Mouse (Mus musculus) heart, embryonic 10.5 days (tissue): ENCODE results near the gene Cux1. TPM values are rescaled to one million over a fixed set of nuclear protein-coding genes. Genes with fewer than 3 reads are reported as not detected.

Experiments used
- DNase-seq: peaks from one replicate; pipeline ENCODE4 v3.0.0-alpha.2; 2017; ENCODE audit warnings: low spot score
- H3K27ac ChIP-seq: fragments of 300-500 bp; sonication (generic); 2 replicates; pipeline ENCODE4 v1.5.1; 2016; ENCODE audit warnings: mild to moderate bottlenecking
- H3K27me3 ChIP-seq: fragments of 300-500 bp; sonication (generic); 2 replicates; pipeline ENCODE4 v1.6.1; 2016; ENCODE audit warnings: mild to moderate bottlenecking; ENCODE audit not compliant: poor library complexity, insufficient read depth, severe bottlenecking
- H3K36me3 ChIP-seq: fragments of 300-500 bp; sonication (generic); 2 replicates; pipeline ENCODE4 v1.6.1; 2016; ENCODE audit warnings: mild to moderate bottlenecking, moderate library complexity
- H3K4me1 ChIP-seq: fragments of 300-500 bp; sonication (generic); 2 replicates; pipeline ENCODE4 v1.6.1; 2016; ENCODE audit warnings: mild to moderate bottlenecking
- H3K4me3 ChIP-seq: fragments of 300-500 bp; sonication (generic); 2 replicates; pipeline ENCODE4 v1.5.1; 2016; ENCODE audit warnings: mild to moderate bottlenecking, moderate library complexity
- H3K9me3 ChIP-seq: fragments of 300-500 bp; sonication (generic); 2 replicates; pipeline ENCODE4 v1.6.1; 2016; ENCODE audit warnings: mild to moderate bottlenecking, moderate library complexity
- WGBS: fragments of 180-500 bp; shearing (Covaris S2); methylation state at CpG from one replicate; pipeline ENCODE4 v1.1.7; 2016; 5-methylcytosine and 5-hydroxymethylcytosine counted together
- polyA plus RNA-seq: library from polyadenylated mRNA; unstranded; fragments of >200 nt; fragmentation: Nextera tagmentation; extraction: Ambion mirVana; gene quantifications from 2 replicates; pipeline ENCODE4 v1.2.1, GENCODE M21; 2016

Cux1 gene
- polyA plus RNA-seq, 1 experiment from 2014 or later, result 65.8 TPM

DNA sequence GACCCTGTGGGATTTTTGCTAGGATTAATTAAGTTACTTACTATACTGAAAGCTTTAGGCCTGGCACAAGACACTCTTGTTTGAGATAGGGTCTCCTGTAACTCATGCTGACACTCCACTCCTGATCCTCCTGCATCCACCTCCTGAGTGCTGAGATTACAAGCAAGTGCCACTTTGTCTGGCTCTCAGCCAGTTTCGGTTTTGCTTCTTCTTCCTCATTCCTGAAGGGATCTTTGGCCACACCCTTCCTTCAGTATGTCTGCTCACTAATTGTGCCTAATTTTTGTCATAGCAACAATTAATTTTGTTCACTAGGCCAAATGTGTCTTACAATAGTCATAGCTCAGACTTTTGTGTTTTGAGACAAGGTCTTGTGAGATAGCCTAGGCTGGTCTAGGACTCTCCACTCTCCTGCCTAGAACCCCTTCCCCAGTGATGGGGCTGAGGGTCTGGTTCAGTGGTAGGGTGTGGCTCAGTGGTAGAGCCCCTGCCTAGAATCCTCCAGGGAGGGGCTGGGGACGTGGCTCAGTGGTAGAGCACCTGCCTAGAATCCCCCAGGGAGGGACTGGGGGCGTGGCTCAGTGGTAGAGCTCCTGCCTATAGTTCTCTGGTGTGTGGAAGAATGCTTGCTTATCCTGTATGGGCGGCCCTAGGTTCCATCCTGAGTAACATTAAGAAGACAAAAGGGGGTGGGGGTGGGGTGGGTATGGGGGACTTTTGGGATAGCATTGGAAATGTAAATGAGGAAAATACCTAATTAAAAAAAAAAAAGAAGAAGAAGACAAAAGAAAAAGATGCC lies 16.6 kb upstream of the Cux1 start:
- no peak overlapping the region for H3K27ac ChIP-seq
- H3K36me3 ChIP-seq, result no peaks in the 10 kb centered on the region
- no peaks in the 10 kb centered on the region for H3K9me3 ChIP-seq
- DNase-seq, result no peak
- WGBS, result 77% methylated on average over 4 of the region's 4 CpGs
- H3K4me1 ChIP-seq, result peaks cover 20% of the 10 kb centered on the region
- H3K27me3 ChIP-seq, result peaks cover 41% of the 10 kb centered on the region
- H3K4me3 ChIP-seq, result no peak overlapping the region

DNA sequence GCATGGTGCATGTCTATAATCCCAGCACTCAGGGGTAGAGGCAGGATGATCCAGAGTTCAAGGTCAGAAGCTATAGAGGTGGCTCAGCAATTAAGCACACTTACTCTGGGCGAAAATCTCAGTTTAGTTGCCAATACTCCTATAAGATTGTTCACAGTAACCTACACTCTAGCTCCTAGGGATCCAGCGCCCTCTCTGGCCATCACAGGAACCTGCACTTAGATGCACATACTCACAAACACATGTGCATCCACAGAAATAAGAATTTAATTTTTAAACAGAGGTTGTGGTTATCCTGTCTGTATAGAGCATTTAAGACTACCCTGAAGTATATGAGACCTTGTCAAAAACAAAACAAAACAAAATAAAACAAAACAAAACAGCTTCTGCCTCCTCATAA lies 16.0 kb upstream of the Cux1 start:
- H3K27ac ChIP-seq, result no peak overlapping the region

DNA sequence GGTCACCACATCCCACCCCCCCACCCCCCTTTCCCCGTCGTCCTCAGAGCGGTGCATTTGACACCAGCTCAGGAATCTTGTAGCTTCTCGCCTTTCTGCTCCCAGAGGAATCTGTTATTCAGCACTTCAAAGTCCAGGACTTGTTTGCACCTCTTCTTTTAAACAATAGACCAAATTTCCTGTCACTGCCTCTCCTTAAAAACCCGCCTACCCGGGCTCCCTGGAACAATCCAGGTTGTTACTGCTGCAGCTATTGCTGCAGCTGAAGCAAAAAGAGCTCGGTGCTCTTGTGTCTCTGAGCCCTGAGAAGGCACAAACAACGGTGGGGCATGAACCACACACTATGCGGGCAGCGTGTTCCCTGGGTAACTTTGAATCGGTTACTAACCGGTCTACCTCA lies 14.9 kb upstream of the Cux1 start:
- DNase-seq, result no peak
- Histone ChIP-seq H3K27ac (no peak overlapping the region), H3K9me3 (no peaks in the 10 kb centered on the region), H3K36me3 (no peaks in the 10 kb centered on the region), H3K4me1 (peaks cover 19% of the 10 kb centered on the region), H3K27me3 (peaks cover 52% of the 10 kb centered on the region), H3K4me3 (peak overlapping the region; percentile 42)
- WGBS, result 5% methylated on average over 12 of the region's 12 CpGs

More for the DNA sequence above, 16.0 kb upstream of the Cux1 start:
- Histone ChIP-seq H3K36me3 (no peaks in the 10 kb centered on the region), H3K4me3 (no peak overlapping the region), H3K9me3 (no peaks in the 10 kb centered on the region), H3K4me1 (peaks cover 19% of the 10 kb centered on the region), H3K27me3 (peaks cover 46% of the 10 kb centered on the region)
- DNase-seq, result no peak
- 75% methylated on average over 2 of the region's 2 CpGs for WGBS

DNA sequence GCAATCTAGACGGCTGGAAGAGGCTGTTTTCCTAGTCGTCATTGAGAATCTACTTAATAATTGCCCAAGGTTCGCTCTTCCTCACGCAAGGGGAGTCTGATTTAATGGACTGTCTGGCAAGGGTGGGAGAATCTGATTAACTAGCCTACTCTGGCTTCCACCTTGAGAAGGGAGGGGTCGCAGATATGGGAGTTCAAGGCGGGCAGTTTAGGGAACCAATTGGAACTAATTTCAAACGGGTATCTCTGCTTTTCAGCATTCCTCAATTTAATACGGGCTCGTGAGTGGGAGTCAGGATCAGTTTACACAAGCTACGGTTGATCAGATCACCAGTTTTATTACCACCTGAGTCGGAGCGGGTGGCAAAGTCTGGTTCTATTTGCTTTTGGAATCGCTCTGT lies 14.3 kb upstream of the Cux1 start:
- DNase-seq, result no peak
- no peak overlapping the region for H3K27ac ChIP-seq
- H3K4me3 ChIP-seq, result peak overlapping the region; percentile 42
- no peaks in the 10 kb centered on the region for H3K36me3 ChIP-seq
- H3K4me1 ChIP-seq, result peaks cover 19% of the 10 kb centered on the region
- H3K27me3 ChIP-seq, result peaks cover 52% of the 10 kb centered on the region
- no peaks in the 10 kb centered on the region for H3K9me3 ChIP-seq
- WGBS, result 2% methylated on average over 13 of the region's 13 CpGs

DNA sequence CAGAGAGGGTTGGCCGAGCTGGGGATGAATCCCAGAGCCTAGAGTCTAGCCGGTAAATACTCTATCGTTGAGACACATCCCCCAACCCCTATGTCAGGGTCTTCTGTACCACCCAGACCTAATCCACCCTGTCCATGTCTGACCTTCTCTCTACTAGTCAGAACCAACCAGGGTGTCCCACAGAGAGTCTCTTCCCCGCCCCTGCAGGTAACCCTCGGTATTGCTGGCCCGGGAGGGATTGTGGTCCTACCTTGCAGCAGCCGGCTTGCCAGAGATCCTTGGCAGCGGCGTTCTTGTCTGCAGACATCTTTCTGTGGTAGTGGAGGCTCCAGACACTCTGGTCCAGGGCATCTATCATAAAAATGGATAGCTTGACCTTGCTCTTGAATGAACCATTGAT lies 13.9 kb upstream of the Cux1 start:
- 14% methylated on average over 9 of the region's 9 CpGs for whole genome bisulfite sequencing
- Histone ChIP-seq H3K9me3 (no peaks in the 10 kb centered on the region), H3K36me3 (no peaks in the 10 kb centered on the region), H3K4me3 (peak overlapping the region; percentile 42), H3K27ac (no peak overlapping the region), H3K4me1 (peaks cover 19% of the 10 kb centered on the region), H3K27me3 (peaks cover 56% of the 10 kb centered on the region)
- peak; percentile 79 for DNase-seq

DNA sequence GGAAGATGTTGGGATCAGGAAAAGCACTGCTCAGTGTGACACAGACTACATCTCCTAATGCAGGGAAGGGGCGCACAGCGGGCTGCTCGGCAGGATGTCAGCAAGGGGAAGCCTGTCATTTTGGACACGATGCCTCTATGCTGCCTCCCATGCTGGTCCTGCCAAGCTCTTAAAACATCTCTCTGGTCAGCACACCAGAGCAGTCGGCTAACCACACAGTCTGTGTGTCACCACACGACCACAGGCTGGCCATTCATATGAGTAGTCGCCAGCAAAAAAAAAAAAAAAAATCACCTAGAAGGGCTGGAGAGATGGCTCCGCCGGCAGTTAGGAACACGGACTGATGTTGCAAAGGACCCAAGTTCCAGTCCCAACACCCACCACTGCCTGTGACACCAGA lies 10.9 kb upstream of the Cux1 start:
- Histone ChIP-seq H3K4me3 (no peak overlapping the region), H3K27ac (no peak overlapping the region), H3K9me3 (no peaks in the 10 kb centered on the region), H3K4me1 (peaks cover 15% of the 10 kb centered on the region), H3K36me3 (no peaks in the 10 kb centered on the region), H3K27me3 (peaks cover 71% of the 10 kb centered on the region)
- DNase-seq, result no peak
- 43% methylated on average over 10 of the region's 10 CpGs for WGBS

DNA sequence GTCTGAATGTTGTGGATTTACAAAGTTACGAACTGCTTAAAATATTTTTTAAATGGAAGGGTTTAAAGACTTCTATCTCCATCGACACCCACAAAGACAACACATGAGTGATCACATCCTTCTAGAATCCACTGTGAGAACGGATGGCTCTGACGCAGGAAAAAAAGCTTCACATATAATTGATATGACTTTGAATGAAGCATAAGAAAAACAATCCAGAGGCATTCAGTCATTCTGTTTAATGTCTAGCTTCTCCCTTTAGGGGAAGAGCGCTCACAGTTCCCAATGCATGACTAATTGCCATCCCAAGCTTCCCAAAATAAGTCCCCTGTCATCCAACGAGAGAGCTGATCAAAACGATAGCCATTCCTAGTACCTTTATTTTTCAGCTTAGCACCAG lies 2.9 kb upstream of the Cux1 start:
- 50% methylated on average over 7 of the region's 7 CpGs for WGBS
- Histone ChIP-seq H3K4me1 (peaks cover 20% of the 10 kb centered on the region), H3K27me3 (peaks cover 43% of the 10 kb centered on the region), H3K9me3 (no peaks in the 10 kb centered on the region), H3K36me3 (no peaks in the 10 kb centered on the region), H3K4me3 (no peak overlapping the region), H3K27ac (no peak overlapping the region)
- DNase-seq, result no peak

DNA sequence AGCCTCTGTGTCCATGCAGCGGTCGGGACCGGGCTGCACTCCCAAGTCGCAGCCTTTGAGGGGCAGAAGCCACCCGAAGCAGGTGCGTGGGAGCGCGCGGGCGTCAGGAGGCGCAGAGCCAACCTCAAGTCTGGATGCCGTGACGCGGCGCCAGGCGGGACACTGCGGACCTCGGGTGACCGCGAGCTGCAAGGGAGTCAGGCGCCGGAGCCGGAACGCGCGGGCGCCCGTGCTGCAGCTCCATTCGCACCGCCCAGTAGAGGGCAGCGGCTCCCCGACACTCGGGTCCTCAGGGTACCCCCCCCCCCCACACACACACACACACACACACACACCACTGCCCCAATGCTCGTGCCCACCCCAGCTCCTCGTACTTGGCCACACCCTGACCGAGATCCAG lies 1.5 kb upstream of the Cux1 start:
- DNase-seq, result peak; percentile 91
- WGBS, result under 1% methylated on average over 31 of the region's 36 CpGs

DNA sequence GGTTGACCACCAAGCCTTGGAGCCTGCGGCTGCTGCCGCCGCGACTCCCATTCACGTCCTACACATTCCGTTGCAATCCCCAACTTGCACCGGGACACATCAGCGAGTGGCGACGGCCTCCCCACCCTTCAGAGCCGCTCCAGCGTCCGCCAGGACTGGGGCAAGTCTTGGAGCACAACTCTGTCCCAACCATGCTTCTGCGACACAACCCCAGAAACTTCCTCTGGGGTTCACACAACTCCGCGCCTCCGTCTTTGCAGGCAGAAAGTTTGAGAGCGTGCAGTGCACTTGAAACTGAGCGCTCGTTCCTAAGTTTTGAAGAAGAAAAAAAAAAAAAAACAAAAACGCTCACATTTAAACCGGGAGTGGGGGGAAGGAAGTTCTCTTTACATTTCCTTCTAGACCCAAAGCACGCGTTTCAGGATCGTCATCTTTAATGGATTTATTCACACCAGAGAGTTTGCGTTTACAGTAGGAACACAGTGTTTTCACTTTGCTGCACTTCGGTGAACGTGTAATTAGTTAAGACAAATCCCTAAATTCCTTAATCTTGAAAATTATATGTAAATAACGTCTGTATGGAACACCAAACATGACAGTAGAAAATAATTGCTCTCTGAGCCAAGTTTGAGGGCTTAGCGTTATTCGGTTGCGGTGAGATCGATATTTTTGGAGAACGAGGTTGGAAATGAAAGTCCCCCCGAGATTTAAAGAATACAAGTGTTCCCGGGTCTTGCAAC lies 906 bp upstream of the Cux1 start:
- peaks cover 32% of the 10 kb centered on the region for H3K4me1 ChIP-seq
- peak overlapping the region; percentile 97 for H3K4me3 ChIP-seq
- under 1% methylated on average over 36 of the region's 36 CpGs for WGBS
- H3K9me3 ChIP-seq, result no peaks in the 10 kb centered on the region
- no peaks in the 10 kb centered on the region for H3K36me3 ChIP-seq
- H3K27ac ChIP-seq, result peak overlapping the region; percentile 99
- peaks cover 28% of the 10 kb centered on the region for H3K27me3 ChIP-seq
- no peak for DNase-seq

More for the DNA sequence above, 1.5 kb upstream of the Cux1 start:
- Histone ChIP-seq H3K27me3 (peaks cover 33% of the 10 kb centered on the region), H3K9me3 (no peaks in the 10 kb centered on the region), H3K4me1 (peaks cover 32% of the 10 kb centered on the region), H3K36me3 (no peaks in the 10 kb centered on the region), H3K27ac (peak overlapping the region; percentile 76; the same call in 1 of the 2 replicates), H3K4me3 (peak overlapping the region; percentile 97)

DNA sequence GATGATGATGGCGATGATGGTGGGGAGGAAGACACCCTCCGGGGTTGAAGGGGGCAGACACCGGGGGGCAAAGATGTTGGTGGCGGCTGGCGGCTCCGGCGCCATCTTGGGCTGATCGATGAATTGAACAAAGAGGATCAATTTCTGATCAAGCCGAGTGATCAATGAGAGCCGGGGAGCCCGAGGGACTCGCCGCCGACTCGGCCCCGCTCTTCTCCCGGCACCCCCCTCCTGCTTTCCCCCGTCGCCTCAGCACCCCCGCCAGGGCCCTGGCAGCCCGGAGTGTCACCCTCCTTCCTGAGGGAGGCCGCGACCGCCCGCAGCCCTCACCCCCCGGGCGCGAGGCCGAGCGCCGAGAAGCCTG lies 496 bp downstream of the Cux1 start:
- peaks cover 21% of the 10 kb centered on the region for H3K27me3 ChIP-seq
- WGBS, result under 1% methylated on average over 31 of the region's 31 CpGs

DNA sequence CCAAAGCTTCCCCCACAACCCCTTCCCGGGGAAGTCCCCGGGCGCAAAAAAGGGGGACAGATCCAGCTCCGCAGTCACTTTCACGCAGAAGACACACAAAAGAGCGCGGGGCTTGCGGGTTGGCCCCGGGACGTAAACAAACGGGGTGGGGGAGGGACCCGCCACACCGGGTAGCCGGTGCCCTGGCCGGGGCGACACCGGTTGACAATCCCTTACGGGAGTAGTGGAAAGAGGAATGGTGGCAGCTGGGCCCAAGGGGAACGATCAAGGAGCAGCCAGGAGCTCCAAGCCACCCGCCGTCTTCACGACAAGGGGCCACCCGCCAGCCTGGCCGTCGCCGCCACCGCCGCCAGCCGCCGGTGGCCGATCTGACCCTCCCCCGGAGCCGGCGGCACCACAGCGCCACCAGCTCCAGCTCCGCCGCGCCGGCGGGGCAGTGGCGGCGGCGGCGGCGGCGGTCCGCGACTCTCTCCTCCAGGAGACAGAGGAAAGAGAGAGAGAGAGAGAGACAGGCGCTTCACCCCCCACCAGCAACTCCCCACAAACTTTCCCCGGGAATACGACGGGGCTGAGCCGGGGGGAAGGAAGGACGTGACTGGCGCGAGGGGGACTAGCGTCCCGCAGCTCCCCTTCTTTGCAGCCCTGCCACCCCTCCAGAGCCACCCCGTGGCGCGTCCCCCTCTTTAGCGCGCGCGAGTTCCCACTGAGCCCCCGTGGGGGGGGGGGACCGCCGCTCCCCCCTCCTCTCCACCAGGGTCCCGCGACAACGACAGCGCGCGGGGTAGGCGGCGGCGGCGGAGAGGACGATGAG lies 1.1 kb downstream of the Cux1 start:
- DNase-seq, result peak; percentile 86
- Histone ChIP-seq H3K27ac (peak overlapping the region; percentile 99), H3K27me3 (peaks cover 17% of the 10 kb centered on the region), H3K9me3 (no peaks in the 10 kb centered on the region), H3K36me3 (no peaks in the 10 kb centered on the region), H3K4me3 (peak overlapping the region; percentile 97), H3K4me1 (peaks cover 37% of the 10 kb centered on the region)
- under 1% methylated on average over 67 of the region's 79 CpGs for WGBS

More for the DNA sequence above, 496 bp downstream of the Cux1 start:
- H3K4me3 ChIP-seq, result peak overlapping the region; percentile 97
- H3K27ac ChIP-seq, result peak overlapping the region; percentile 99
- H3K36me3 ChIP-seq, result no peaks in the 10 kb centered on the region
- peaks cover 32% of the 10 kb centered on the region for H3K4me1 ChIP-seq
- no peaks in the 10 kb centered on the region for H3K9me3 ChIP-seq
- DNase-seq, result peak; percentile 78

DNA sequence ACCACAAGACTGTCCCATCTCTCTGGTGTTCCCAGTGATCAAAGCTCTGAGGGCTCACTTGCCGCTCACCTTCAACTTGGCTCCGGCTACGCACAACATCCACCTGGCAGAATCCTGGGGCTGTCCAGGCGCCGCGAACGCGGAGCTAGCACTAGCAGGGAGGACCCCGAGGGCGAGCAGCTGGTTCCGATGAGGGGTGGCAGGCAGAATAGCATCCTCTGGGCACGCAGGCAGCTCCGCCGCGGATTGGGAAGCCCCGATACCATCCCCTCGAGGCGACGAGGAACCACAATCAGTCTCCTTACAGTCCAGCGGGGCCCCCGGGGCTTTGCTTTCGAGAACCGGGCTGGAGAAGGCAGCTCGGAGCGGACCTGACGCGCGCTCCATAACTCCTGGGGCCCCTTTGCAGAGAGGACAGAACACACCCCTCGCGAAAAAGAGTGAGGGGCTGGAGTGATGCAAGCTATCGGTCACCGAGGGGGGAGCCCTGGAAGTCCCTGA lies 1.9 kb downstream of the Cux1 start:
- 1% methylated on average over 32 of the region's 32 CpGs for WGBS
- DNase-seq, result peak; percentile 86
- peak overlapping the region; percentile 99 for H3K27ac ChIP-seq
- H3K4me1 ChIP-seq, result peaks cover 42% of the 10 kb centered on the region
- peak overlapping the region; percentile 97 for H3K4me3 ChIP-seq
- no peaks in the 10 kb centered on the region for H3K36me3 ChIP-seq
- no peaks in the 10 kb centered on the region for H3K9me3 ChIP-seq
- H3K27me3 ChIP-seq, result peaks cover 10% of the 10 kb centered on the region
